ENCODE assay signal across 20 mouse cellular contexts in genomic region chr3:123201798-123202197, GRCm38 (mm10).
"Had no signal": no experiment of that assay in that cellular context is flagged by ENCODE, and none has a peak within 500 bp of the region (broad histone marks: within the 10 kb centered on the region; RNA-seq: fewer than 3 reads in every experiment).

No protein-coding gene starts in this region.

- DNase-seq: cerebellum, adult 8-10 months; cerebellum, adult 9-10 months; cerebellum, adult 9-11 months; cerebellum, postnatal 10 days; cerebellum, postnatal 14 days; cerebellum, postnatal 25 days; cerebellum, postnatal 36 days; embryo, embryonic 11 days; forebrain, postnatal 0 days; gastrocnemius, adult 2 months; gastrocnemius, postnatal 10 days; gastrocnemius, postnatal 14 days; gastrocnemius, postnatal 25 days; gastrocnemius, postnatal 36 days; heart, adult 11 months; heart, adult 2 months had no signal

- ATAC-seq: forebrain, embryonic 13.5 days; forebrain, embryonic 14.5 days; forebrain, embryonic 15.5 days; forebrain, embryonic 16.5 days; forebrain, postnatal 0 days had no signal
